Mouse (Mus musculus) embryonic stem cell, embryonic (primary cell): ENCODE measurements around the gene Gng12.

ENCODE experiments used
- CTCF ChIA-PET, 4 experiments: fragments of 300-600 bp in 2 of 4; fragments of 350-600 bp in 2 of 4; sonication (Branson Sonifier 250); formaldehyde crosslinking; loops; one replicate each; lab custom pipeline; 2022; ENCODE audit warnings: inconsistent platforms in 2 of 4; lab: Charles Lee
- POLR2A ChIA-PET, 4 experiments: fragments of 300-600 bp in 2 of 4; fragments of 350-600 bp in 2 of 4; sonication (Branson Sonifier 250); formaldehyde crosslinking; loops; one replicate each; lab custom pipeline; 2022; ENCODE audit warnings: antibody characterized with exemption in 4 of 4, inconsistent platforms in 1 of 4; lab: Charles Lee

The Gng12 gene

DNA sequence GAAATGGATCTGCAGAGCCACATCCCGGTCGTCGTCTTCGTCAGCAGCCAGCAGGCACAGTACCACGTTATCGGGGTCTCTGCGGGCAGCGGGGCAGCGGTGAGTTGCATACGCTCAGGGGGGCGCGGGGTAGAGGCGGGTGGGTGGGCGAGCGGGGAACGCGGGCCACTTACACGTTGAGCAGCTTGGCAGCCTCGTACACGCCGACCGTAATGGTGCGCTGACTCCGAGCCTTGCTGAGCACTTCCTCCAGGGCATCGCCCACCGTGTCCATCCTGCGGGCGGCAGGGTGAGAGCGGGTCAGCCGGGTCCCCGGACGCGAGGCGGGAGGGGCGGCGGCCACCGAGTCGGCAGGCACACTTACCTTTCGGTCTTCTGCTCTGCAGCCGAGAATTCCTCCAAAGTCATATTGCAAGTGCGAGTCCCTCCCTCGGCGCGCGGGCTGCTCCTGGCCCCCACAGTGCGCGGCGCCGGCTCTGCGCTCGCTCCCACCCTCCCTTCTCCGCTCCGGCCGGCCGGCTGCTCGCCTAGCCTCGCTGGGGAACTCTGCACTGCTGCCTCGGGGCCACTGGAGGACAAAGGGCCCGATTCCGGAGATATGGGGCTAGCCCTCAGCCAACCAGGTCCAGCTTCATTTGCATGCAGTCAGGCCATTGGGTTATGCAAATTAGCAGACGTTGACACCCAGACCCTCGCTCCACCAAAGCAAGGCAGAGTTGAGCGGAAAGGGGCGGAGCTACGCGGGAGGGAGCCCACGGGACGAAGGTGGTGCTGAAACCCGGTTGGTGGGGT lies 140.8 kb downstream of the Gng12 start, which contains the start of gene Gadd45a:
Gadd45a (minus strand) TSS at position 621 of the 792 bp plus-strand sequence.
- CTCF ChIA-PET, result interaction anchor here (0.6 to 2.8 kb wide), 28 partner anchors 13 to 745 kb away, joined by 3 to 18 read pairs (median 4); no protein-coding TSS in a partner anchor

DNA sequence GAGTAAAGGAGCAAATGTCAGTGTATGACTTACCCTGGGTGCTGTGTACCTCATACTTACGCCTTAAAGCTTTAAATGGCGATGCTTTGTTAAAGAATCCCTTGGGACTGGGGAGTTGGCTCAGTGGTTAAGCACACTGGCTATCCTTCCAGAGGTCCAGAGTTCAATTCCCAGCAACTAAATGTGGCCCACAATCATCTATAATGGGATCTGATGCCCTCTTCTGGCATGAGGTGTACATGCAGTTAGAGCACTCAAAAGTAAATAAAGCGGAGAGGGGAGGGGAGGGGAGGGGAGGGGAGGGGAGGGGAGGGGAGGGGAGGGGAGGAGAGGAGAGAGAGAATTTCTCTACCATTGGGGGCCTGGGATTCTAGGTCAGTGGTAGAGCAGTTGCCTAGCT lies 142.8 kb downstream of the Gng12 start:
- ChIA-PET POLR2A (interaction anchor here in 3 of 4 experiments (0.7 to 6.9 kb wide), 16 partner anchors 9 to 280 kb away, joined by 3 to 100 read pairs (median 20); no protein-coding TSS in a partner anchor), CTCF (interaction anchor here in 2 of 4 experiments (0.6 to 1.2 kb wide), 2 partner anchors 53 to 74 kb away, joined by 3 read pairs; no protein-coding TSS in a partner anchor)

More for the DNA sequence above, 140.8 kb downstream of the Gng12 start, which contains the start of gene Gadd45a:
- POLR2A ChIA-PET, result interaction anchor here (0.6 to 6.9 kb wide), 119 partner anchors 7 to 1766 kb away, joined by 3 to 100 read pairs (median 5); partner anchors contain the start of genes Gng12 (in 3 of the 4) and Mad2l1 (in 2 of the 4)

DNA sequence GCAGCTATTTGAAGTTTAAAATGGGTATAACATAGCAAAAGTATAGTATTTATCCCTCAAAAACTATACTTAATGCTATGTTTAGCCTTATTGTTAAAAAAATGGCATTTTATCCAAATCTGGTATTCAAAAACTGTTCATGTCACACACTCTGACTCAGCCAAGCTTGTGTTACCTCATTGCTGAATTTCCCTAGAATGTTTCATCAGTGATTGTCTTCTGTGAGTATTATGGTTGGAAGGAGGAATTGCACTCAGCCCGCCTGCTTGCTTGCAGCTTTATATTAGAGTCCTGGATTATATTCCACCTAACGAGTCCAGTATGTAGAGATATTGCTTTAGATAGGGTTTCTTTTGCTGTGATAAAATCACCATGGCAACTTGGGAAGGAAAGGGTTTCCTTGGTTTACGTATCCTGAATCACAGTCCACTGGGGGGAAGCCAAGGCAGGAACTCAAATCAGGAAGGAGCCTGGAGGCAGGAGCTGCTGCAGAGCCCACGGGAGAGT lies 144.8 kb downstream of the Gng12 start:
- ChIA-PET CTCF (interaction anchor here in 1 of 4 experiments (0.9 to 1.0 kb wide), 4 partner anchors 73 to 130 kb away, joined by 3 read pairs; no protein-coding TSS in a partner anchor), POLR2A (interaction anchor here in 3 of 4 experiments (0.6 to 1.9 kb wide), 4 partner anchors 71 to 205 kb away, joined by 3 to 5 read pairs (median 4); no protein-coding TSS in a partner anchor)

DNA sequence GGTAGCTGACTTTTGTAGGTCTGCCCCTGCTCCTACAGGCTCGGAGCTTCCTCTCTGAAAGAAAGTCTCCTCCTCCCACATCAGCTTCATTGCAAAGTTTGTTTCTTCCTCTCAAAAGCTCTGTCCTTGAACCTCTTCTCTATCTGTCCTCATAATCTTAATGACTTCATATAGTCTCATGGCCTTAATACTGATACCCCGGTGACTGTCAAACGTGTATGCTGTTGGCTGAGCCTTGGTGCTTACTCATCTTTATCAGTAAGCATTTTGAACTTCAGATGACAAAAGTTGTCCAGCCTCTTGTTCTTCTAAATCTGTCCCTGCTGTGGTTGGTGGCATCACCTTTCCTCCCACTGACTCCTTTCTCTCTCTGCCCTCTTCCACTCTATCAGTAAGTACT lies 149.2 kb downstream of the Gng12 start:
- ChIA-PET CTCF (no interaction called here), POLR2A (interaction anchor here in 2 of 4 experiments (1.0 to 4.4 kb wide), 2 partner anchors 8 kb away, joined by 6 to 18 read pairs; partner anchors contain the start of gene Gadd45a (in 2 of the 2))

DNA sequence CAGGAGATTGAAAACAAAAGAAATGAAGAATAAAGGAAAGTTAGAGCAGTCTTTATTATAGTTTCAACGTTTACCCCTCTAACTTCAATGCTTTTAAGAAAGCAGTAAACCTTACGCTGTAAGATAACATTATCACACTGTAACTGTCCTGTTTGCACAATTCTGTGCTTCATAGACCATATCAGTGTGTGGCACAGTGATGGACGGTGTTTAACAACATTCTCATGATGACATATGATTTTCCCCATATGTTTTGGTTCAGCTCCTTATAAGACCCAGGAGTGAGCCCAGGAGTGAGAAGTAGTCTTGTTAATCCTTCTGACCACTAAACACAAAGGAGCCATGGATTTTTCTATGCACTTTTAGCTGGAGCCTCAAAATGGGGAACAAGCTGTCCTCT lies 150.7 kb downstream of the Gng12 start:
- ChIA-PET POLR2A (interaction anchor here in 2 of 4 experiments (0.5 to 4.4 kb wide), 3 partner anchors 9 to 158 kb away, joined by 3 to 22 read pairs (median 18); partner anchors contain the start of gene Gadd45a (in 2 of the 2)), CTCF (interaction anchor here in 1 of 4 experiments (1.0 kb wide), 1 partner anchor 112 kb away, joined by 3 read pairs; no protein-coding TSS in a partner anchor)

DNA sequence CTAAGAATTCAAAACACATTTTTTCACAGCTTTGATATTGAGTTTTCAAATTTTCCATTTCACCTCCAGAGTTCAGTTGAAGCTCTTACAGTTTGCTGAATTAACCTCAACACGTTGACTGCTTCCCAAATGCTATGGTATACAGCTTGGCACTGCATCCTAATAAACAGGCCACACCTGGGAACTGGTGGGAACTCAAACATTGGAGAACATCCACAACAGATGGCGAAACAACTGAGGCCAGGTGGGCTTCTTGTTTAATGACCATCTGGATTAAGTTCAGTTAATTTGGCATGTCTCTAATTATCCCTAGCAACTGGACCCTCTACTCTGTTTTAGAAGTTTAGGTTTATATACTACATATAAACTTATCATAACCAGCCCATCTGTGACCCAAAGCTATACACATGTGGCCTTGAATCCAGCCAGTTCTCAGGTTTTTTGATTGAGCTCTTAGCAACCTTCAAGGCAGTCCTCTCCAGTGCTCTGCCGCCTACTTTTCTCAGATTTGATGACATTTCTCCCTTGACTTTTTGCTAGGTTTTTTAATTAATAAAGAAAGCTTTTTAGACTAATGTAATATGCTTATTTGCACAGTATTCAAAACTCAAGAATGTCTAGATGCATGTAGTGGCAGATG lies 152.0 kb downstream of the Gng12 start:
- ChIA-PET POLR2A (interaction anchor here in 2 of 4 experiments (0.8 to 4.4 kb wide), 3 partner anchors 10 to 65 kb away, joined by 4 to 22 read pairs (median 18); partner anchors contain the start of gene Gadd45a (in 2 of the 2)), CTCF (interaction anchor here in 1 of 4 experiments (1.0 kb wide), 1 partner anchor 110 kb away, joined by 3 read pairs; no protein-coding TSS in a partner anchor)

DNA sequence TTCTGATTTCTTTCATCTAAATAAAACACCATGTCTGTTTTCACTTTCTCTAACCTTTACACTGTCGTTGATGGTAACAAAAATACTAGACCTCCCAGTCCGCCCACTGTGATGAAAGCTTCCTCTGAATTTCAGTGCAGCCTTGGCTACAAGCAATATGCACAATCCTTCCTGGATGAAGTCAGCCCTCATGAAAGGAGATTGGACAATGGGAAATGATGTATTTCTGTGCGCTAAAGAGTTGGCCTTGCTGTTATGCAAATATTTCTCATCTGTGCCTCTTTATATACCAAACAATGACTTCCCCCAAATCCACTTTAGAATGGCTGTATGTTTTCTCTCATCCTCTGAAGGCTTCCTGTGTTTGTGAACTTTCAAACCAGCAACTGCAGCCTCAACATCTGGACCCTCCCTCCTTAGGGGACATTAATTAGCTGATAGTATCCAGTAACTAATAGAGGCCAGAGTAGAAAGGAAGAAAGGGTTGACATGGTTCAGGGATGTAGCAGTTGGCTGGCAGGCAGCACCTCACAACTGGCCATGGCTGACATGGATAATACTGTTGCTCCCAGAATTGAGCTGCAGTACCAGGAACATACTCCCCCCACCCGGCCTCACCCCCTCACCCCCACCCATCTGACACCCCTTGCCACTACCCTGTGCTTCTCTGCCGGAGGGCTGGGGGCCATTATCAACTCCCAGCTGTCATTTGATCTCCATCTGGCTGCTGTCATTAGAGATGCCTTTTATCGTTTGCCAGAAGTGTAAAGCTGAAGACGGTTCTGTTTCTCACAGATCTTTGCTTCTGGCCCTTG lies 152.9 kb downstream of the Gng12 start:
- CTCF ChIA-PET, result interaction anchor here in 1 of 4 experiments (0.5 kb wide), 1 partner anchor 270 kb away, joined by 3 read pairs; no protein-coding TSS in a partner anchor
- POLR2A ChIA-PET, result interaction anchor here in 2 of 4 experiments (0.6 to 4.4 kb wide), 4 partner anchors 11 to 297 kb away, joined by 3 to 22 read pairs (median 12); partner anchors contain the start of gene Gadd45a (in 2 of the 2)

DNA sequence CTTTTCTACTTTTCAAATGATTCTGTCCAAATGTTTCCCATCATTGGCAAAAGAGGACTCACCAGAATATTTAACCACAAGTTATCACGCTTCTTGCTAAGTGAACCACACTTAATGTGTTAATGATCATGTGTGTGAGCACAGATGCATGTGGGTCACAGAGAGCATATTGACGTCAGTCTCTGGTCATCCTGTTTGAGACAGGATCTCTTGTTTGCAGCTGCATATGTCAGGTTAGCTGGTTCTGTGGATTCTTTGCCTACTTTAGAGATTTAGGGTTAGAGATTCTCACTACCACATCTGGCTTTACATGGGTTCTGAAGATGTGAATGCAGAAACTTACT lies 153.5 kb downstream of the Gng12 start:
- CTCF ChIA-PET, result interaction anchor here in 1 of 4 experiments (0.5 kb wide), 1 partner anchor 269 kb away, joined by 3 read pairs; no protein-coding TSS in a partner anchor
- POLR2A ChIA-PET, result interaction anchor here in 3 of 4 experiments (0.6 to 4.4 kb wide), 5 partner anchors 12 to 297 kb away, joined by 3 to 22 read pairs (median 5); partner anchors contain the start of gene Gadd45a (in 2 of the 3)

DNA sequence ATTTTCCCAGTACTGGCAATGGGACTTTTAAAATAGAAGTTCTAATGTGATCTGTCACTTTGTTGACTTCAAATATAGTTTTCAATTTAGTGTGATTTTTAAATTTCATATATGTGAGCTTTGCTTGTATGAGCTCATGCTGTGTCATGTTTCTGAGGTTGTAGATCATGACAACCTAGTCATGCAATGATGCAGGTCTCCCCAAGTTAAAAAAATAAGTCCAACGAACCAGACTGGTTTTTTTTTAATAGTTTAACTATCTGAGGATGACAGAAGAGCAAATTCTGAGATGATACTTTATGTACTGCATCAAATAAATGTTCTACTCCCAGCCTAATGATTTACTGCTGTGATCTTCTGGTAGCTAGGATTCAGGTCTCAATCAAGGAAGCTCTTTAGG lies 153.9 kb downstream of the Gng12 start:
- CTCF ChIA-PET, result no interaction called here
- POLR2A ChIA-PET, result interaction anchor here in 3 of 4 experiments (0.7 to 4.4 kb wide), 4 partner anchors 12 to 105 kb away, joined by 3 to 22 read pairs (median 12); partner anchors contain the start of gene Gadd45a (in 2 of the 3)

DNA sequence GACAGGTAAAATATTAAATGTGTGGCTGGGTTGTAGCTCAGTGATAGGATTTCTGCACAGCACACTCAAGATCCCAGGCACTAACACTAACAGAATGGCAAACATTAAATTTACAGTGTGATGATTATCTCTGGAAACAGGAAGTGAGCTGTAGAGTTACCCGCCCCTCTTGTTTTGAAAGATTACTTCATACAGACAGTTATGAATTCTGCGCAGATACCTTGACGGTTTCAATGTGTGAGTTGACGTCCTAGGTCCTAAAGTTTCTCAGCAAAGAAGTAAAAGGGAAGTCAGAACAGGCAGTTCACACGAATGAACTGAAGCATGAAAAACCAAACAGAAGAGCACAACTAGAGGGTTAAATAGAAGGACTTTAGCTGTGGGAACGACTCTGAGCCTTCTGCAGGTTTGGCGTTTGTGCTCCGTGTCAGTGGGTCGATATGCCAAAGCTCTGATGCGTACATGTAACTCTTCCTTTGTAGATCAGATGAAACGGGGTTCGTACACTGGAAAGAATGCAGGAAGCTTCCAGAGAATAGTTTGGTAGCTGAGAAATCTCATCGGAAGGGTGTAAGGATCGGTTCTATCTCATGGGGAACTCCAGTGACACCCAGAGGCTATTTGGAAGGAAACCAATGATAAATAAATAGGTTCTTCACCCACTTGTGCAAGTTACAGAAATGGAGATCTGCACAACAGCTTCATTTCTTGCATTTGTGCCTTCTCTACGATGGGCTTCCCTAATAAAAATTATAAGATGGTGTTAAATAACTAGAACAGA lies 160.1 kb downstream of the Gng12 start:
- ChIA-PET CTCF (no interaction called here), POLR2A (interaction anchor here in 2 of 4 experiments (0.7 to 3.1 kb wide), 3 partner anchors 19 to 40 kb away, joined by 3 to 15 read pairs (median 5); partner anchors contain the start of gene Gadd45a (in 2 of the 2))

DNA sequence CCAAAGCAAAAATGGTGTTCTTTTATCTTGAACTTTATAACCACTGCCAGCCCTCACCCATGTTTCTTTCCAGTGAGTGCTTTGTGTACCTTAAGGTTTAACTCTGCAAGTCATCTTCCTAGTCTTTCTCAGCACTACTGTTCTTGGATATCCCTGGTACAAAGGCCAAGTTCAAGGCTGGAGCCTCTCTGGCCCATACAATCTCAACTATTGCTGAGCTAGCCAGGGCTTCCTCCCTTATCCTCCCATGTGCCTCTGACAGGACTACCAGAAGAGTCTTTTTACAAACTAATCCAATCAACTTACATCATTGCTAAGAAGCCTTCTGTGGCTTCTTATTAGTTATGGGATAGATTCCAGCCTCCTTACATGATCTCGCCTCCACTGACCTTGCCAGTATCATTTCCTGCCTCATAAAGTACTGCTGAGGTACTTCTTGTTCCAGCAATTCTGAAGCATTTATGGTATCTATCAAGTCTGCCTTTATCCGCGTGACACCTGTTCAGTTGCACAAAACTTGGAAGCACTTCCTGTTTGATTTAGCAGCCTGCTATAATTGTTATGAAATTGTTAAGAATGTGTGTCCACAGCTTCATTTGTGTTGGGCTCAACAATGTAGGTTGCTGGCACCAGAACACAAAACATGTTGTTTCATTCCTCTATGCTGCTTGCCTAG lies 160.8 kb downstream of the Gng12 start:
- CTCF ChIA-PET, result no interaction called here
- POLR2A ChIA-PET, result interaction anchor here in 2 of 4 experiments (0.7 to 3.1 kb wide), 3 partner anchors 20 to 41 kb away, joined by 3 to 15 read pairs (median 5); partner anchors contain the start of gene Gadd45a (in 2 of the 2)

DNA sequence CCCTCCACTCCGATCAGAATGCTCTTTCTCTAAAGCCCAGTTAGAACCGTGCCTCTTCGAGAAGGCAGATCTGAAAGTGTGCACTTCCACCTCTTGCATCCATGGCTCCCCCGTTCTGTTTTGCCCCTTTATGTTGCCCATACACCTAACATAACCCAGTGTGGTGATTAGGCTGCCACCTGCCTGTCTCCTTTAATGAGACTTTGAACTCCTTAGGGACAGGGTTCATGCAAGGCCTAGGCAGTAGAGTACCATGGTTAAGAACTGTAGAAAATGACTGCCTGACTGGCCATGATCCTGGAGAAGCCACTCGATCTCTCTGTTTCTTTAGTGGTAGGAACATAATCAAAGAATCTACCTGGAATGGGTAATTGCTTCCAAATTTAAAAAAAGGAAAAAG lies 161.4 kb downstream of the Gng12 start:
- POLR2A ChIA-PET, result interaction anchor here in 2 of 4 experiments (1.5 to 3.1 kb wide), 2 partner anchors 20 to 21 kb away, joined by 5 to 15 read pairs; partner anchors contain the start of gene Gadd45a (in 2 of the 2)
- CTCF ChIA-PET, result no interaction called here

DNA sequence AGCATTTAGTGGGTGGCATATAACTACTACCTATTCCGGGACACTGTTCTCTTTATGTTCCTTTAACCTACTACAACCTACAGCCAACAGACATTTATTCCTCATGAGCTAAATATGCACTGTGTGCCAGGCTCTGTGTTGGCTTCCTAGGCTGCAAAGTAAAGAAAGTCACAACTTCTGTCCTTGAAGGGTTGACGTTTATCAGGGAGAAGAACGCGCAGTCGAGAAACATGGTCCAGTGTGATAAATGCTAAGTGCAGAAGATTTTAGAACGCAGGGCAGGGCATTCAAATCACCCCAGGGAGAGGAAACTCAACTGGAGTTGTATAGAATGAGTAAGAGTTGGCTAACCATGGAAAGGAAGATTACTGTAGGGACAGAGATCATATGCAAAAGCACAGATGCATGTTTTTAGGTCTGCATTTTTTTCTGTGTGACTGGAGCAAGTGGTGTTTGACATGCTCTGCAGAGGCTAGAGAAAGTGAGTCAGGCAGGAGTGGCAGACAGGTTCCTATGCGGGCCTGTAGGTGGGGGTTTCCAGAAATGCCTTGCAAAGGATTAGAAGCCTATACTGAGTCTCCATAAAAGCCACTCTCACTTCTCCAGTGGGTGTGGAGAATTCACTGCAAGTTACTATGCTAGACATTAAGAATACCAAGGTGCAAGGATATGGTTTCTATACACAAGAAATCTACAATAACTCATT lies 161.9 kb downstream of the Gng12 start:
- ChIA-PET POLR2A (interaction anchor here in 1 of 4 experiments (3.1 kb wide), 1 partner anchor 21 kb away, joined by 15 read pairs; the partner anchor contains the start of gene Gadd45a), CTCF (no interaction called here)

DNA sequence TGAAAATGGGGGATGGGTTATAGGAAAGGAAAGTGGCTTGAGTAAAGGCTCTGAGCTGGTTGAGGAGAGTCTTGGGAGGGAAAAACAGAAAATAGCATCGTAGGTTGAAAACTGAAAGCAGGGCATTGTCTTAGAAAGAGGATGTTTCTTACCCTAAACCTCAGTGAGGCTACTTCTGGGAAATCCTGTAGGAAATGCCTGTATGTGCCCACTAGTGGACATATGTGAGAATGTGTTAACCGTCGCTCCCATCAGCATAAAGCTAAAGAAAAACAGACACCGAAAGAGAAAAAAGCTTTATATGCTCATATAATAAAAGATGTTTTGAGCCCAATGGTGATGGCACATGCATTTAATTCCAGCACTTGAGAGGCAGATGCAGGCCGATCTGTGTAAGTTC lies 163.9 kb downstream of the Gng12 start:
- POLR2A ChIA-PET, result interaction anchor here in 2 of 4 experiments (1.7 to 2.1 kb wide), 2 partner anchors 22 kb away, joined by 8 read pairs; partner anchors contain the start of gene Gadd45a (in 2 of the 2)
- CTCF ChIA-PET, result interaction anchor here (0.6 to 1.3 kb wide), 7 partner anchors 10 to 98 kb away, joined by 3 to 9 read pairs (median 3); partner anchors contain the start of gene Gadd45a (in 1 of the 4)
